Mouse (Mus musculus) large intestine, adult 2 months (tissue): Measurements from ENCODE around the gene Tsga10ip. TPM values are rescaled to one million over a fixed set of nuclear protein-coding genes. Genes with fewer than 3 reads are reported as not detected.

Experiments
- DNase-seq: peaks from one replicate; pipeline ENCODE4 v3.0.0-alpha.2; 2012; ENCODE audit warnings: low read depth, low spot score
- WGBS: fragments of 180-500 bp; shearing (Covaris S2); methylation state at CpG from one replicate; pipeline ENCODE4 v1.1.7; 2018; 5-methylcytosine and 5-hydroxymethylcytosine counted together
- polyA plus RNA-seq: library from polyadenylated mRNA; depleted of rRNA; stranded (reverse); fragments of >200 nt; gene quantifications from 2 replicates; pipeline ENCODE4 v1.2.3, GENCODE M21; 2012; rRNA removed

Tsga10ip gene
- polyA plus RNA-seq = 0.45 and 1.2 TPM in 2 replicates

- no peak for DNase-seq
- 75% methylated on average over 8 of the region's 8 CpGs for WGBS
Measured at GRCm38 (mm10) chr19:5402293-5402692, at the start of gene Tsga10ip. Gene Tsga10ip (minus strand): TSS chr19:5402526.

- no peak for DNase-seq
- 72% methylated on average over 6 of the region's 6 CpGs for WGBS
Measured at GRCm38 (mm10) chr19:5451766-5452165, 49.4 kb upstream of the Tsga10ip start.

- WGBS = 72% methylated on average over 3 of the region's 3 CpGs
- DNase-seq = no peak
Measured at GRCm38 (mm10) chr19:5449673-5450072, 47.3 kb upstream of the Tsga10ip start.

GRCm38 (mm10) chr19:5448354-5449150 is 46.2 kb upstream of the Tsga10ip start:
- 6% methylated on average over 36 of the region's 36 CpGs for WGBS
- DNase-seq = no peak

- 1% methylated on average over 70 of the region's 70 CpGs for WGBS
Measured at GRCm38 (mm10) chr19:5447515-5448353, 45.4 kb upstream of the Tsga10ip start, which contains the start of gene Fosl1. Gene Fosl1 (plus strand): TSS chr19:5447547.

GRCm38 (mm10) chr19:5445747-5446146 is 43.4 kb upstream of the Tsga10ip start:
- 95% methylated on average over 5 of the region's 5 CpGs for WGBS
- no peak for DNase-seq

More at GRCm38 (mm10) chr19:5447515-5448353, 45.4 kb upstream of the Tsga10ip start, which contains the start of gene Fosl1:
- no peak for DNase-seq

- WGBS = 54% methylated on average over 7 of the region's 7 CpGs
- no peak for DNase-seq
Measured at GRCm38 (mm10) chr19:5444954-5445353, 42.6 kb upstream of the Tsga10ip start.

- no peak for DNase-seq
- WGBS = 66% methylated on average over 9 of the region's 9 CpGs
Measured at GRCm38 (mm10) chr19:5444371-5444908, 42.1 kb upstream of the Tsga10ip start.

- no peak for DNase-seq
- WGBS = 63% methylated on average over 7 of the region's 7 CpGs
Measured at GRCm38 (mm10) chr19:5433951-5434350, 31.6 kb upstream of the Tsga10ip start.

- DNase-seq = no peak
- 1% methylated on average over 16 of the region's 16 CpGs for whole genome bisulfite sequencing
Measured at GRCm38 (mm10) chr19:5432992-5433852, 30.9 kb upstream of the Tsga10ip start.

GRCm38 (mm10) chr19:5431911-5432464 is 29.7 kb upstream of the Tsga10ip start:
- no peak for DNase-seq
- WGBS = 41% methylated on average over 4 of the region's 4 CpGs

GRCm38 (mm10) chr19:5430408-5430807 is 28.1 kb upstream of the Tsga10ip start:
- no peak for DNase-seq
- WGBS = 39% methylated on average over 1 of the region's 1 CpGs

- 21% methylated on average over 8 of the region's 8 CpGs for WGBS
- no peak for DNase-seq
Measured at GRCm38 (mm10) chr19:5429806-5430205, 27.5 kb upstream of the Tsga10ip start.

GRCm38 (mm10) chr19:5429219-5429618 is 26.9 kb upstream of the Tsga10ip start:
- WGBS = 71% methylated on average over 4 of the region's 4 CpGs
- no peak for DNase-seq

GRCm38 (mm10) chr19:5428083-5428482 is 25.8 kb upstream of the Tsga10ip start:
- 76% methylated on average over 2 of the region's 2 CpGs for WGBS
- DNase-seq = no peak

- 81% methylated on average over 13 of the region's 13 CpGs for WGBS
Measured at GRCm38 (mm10) chr19:5426640-5427290, 24.4 kb upstream of the Tsga10ip start.

GRCm38 (mm10) chr19:5425906-5426565 is 23.7 kb upstream of the Tsga10ip start:
- 72% methylated on average over 18 of the region's 18 CpGs for WGBS
- DNase-seq = no peak

More at GRCm38 (mm10) chr19:5426640-5427290, 24.4 kb upstream of the Tsga10ip start:
- no peak for DNase-seq
